Mouse (Mus musculus): ENCODE results near the gene Tm6sf1. TPM values are rescaled to one million over a fixed set of nuclear protein-coding genes. Genes with fewer than 3 reads are reported as not detected.
A peak's percentile ranks its signal among the peaks of the same experiment; 100 is the strongest.

The Tm6sf1 gene
- total RNA-seq, 1 experiment, result 2.2 TPM

GRCm38 (mm10) chr7:81860071-81860470 is 1.3 kb downstream of the Tm6sf1 start:
- Histone ChIP-seq H3K36me3 (ENCODE audit: control insufficient read depth, insufficient read depth, low read length, poor library complexity, severe bottlenecking) (no peaks in the 10 kb centered on the region), H3K27ac (ENCODE audit: insufficient read depth, low read depth, low read length, poor library complexity, severe bottlenecking) (no peak overlapping the region), H3K9me3 (ENCODE audit: control insufficient read depth, insufficient read depth, low read depth, low read length) (no peaks in the 10 kb centered on the region), H3K9ac (ENCODE audit: insufficient read depth, low read depth, low read length, poor library complexity, severe bottlenecking) (no peak overlapping the region), H3K4me3 (ENCODE audit: insufficient read depth in 1 of 2, low read depth in 1 of 2, low read length in 2 of 2, poor library complexity in 1 of 2, severe bottlenecking in 1 of 2) (peak overlapping the region in 1 of 2 experiments; percentile 60; a peak in 1 of 4 replicates), H3K4me1 (ENCODE audit: control insufficient read depth in 2 of 2, insufficient read depth in 2 of 2, low read length in 2 of 2, poor library complexity in 1 of 2) (peaks cover 7 to 10% of the 10 kb centered on the region in 2 experiments)
- in situ Hi-C loops (cut with MboI; ENCODE audit: low sequenced_read_pairs in 2 of 2, unreplicated experiment in 2 of 2), result no loop called here
- DNase-seq (ENCODE audit: low read depth, low spot score), result no peak
- TF ChIP-seq ZC3H11A (IDR thresholded peaks at IDR 0.05; ENCODE audit: borderline replicate concordance, low read depth, low read length), result no peak
- TF ChIP-seq CHD2 (IDR thresholded peaks at IDR 0.05; ENCODE audit: low read depth, low read length), result no peak
- TF ChIP-seq ZNF384 (IDR thresholded peaks at IDR 0.05; ENCODE audit: low read depth, low read length), result no peak
- no peak for TF ChIP-seq MAFK (IDR thresholded peaks at IDR 0.05; ENCODE audit: insufficient read depth, low read depth, low read length)
- no peak for TF ChIP-seq HCFC1 (IDR thresholded peaks at IDR 0.05; ENCODE audit: borderline replicate concordance, insufficient read depth, low read length)

GRCm38 (mm10) chr7:81860996-81861395 is 2.2 kb downstream of the Tm6sf1 start:
- no peak for DNase-seq (ENCODE audit: low read depth, low spot score)
- Histone ChIP-seq H3K9ac (ENCODE audit: insufficient read depth, low read depth, low read length, poor library complexity, severe bottlenecking) (no peak overlapping the region), H3K9me3 (ENCODE audit: control insufficient read depth, insufficient read depth, low read depth, low read length) (no peaks in the 10 kb centered on the region), H3K4me1 (ENCODE audit: control insufficient read depth in 2 of 2, insufficient read depth in 2 of 2, low read length in 2 of 2, poor library complexity in 1 of 2) (peaks cover 7 to 10% of the 10 kb centered on the region in 2 experiments), H3K27ac (ENCODE audit: insufficient read depth, low read depth, low read length, poor library complexity, severe bottlenecking) (no peak overlapping the region), H3K36me3 (ENCODE audit: control insufficient read depth, insufficient read depth, low read length, poor library complexity, severe bottlenecking) (no peaks in the 10 kb centered on the region), H3K4me3 (ENCODE audit: insufficient read depth in 1 of 2, low read depth in 1 of 2, low read length in 2 of 2, poor library complexity in 1 of 2, severe bottlenecking in 1 of 2) (no peak overlapping the region)
- TF ChIP-seq ZNF384 (IDR thresholded peaks at IDR 0.05; ENCODE audit: low read depth, low read length), result no peak
- TF ChIP-seq HCFC1 (IDR thresholded peaks at IDR 0.05; ENCODE audit: borderline replicate concordance, insufficient read depth, low read length), result no peak
- no peak for TF ChIP-seq MAFK (IDR thresholded peaks at IDR 0.05; ENCODE audit: insufficient read depth, low read depth, low read length)
- TF ChIP-seq CHD2 (IDR thresholded peaks at IDR 0.05; ENCODE audit: low read depth, low read length), result no peak
- TF ChIP-seq ZC3H11A (IDR thresholded peaks at IDR 0.05; ENCODE audit: borderline replicate concordance, low read depth, low read length), result no peak
- in situ Hi-C loops (cut with MboI; ENCODE audit: low sequenced_read_pairs in 2 of 2, unreplicated experiment in 2 of 2), result no loop called here

- Histone ChIP-seq H3K4me1 (ENCODE audit: control insufficient read depth in 2 of 2, insufficient read depth in 2 of 2, low read length in 2 of 2, poor library complexity in 1 of 2) (peaks cover 7 to 11% of the 10 kb centered on the region in 2 experiments), H3K9ac (ENCODE audit: insufficient read depth, low read depth, low read length, poor library complexity, severe bottlenecking) (no peak overlapping the region), H3K9me3 (ENCODE audit: control insufficient read depth, insufficient read depth, low read depth, low read length) (no peaks in the 10 kb centered on the region), H3K36me3 (ENCODE audit: control insufficient read depth, insufficient read depth, low read length, poor library complexity, severe bottlenecking) (no peaks in the 10 kb centered on the region), H3K4me3 (ENCODE audit: insufficient read depth in 1 of 2, low read depth in 1 of 2, low read length in 2 of 2, poor library complexity in 1 of 2, severe bottlenecking in 1 of 2) (no peak overlapping the region), H3K27ac (ENCODE audit: insufficient read depth, low read depth, low read length, poor library complexity, severe bottlenecking) (no peak overlapping the region)
- in situ Hi-C loops (cut with MboI; ENCODE audit: low sequenced_read_pairs in 2 of 2, unreplicated experiment in 2 of 2), result no loop called here
- TF ChIP-seq CHD2 (IDR thresholded peaks at IDR 0.05; ENCODE audit: low read depth, low read length), result no peak
- no peak for TF ChIP-seq HCFC1 (IDR thresholded peaks at IDR 0.05; ENCODE audit: borderline replicate concordance, insufficient read depth, low read length)
- no peak for TF ChIP-seq ZC3H11A (IDR thresholded peaks at IDR 0.05; ENCODE audit: borderline replicate concordance, low read depth, low read length)
- DNase-seq (ENCODE audit: low read depth, low spot score), result no peak
Observed at GRCm38 (mm10) chr7:81861461-81861860, 2.7 kb downstream of the Tm6sf1 start.

- no peaks in the 10 kb centered on the region for H3K9me3 ChIP-seq (ENCODE audit: control insufficient read depth, insufficient read depth, low read depth, low read length)
- TF ChIP-seq MAFK (IDR thresholded peaks at IDR 0.05; ENCODE audit: insufficient read depth, low read depth, low read length) (no peak), CHD2 (IDR thresholded peaks at IDR 0.05; ENCODE audit: low read depth, low read length) (no peak), ZC3H11A (IDR thresholded peaks at IDR 0.05; ENCODE audit: borderline replicate concordance, low read depth, low read length) (no peak), HCFC1 (IDR thresholded peaks at IDR 0.05; ENCODE audit: borderline replicate concordance, insufficient read depth, low read length) (no peak), ZNF384 (IDR thresholded peaks at IDR 0.05; ENCODE audit: low read depth, low read length) (no peak)
- in situ Hi-C loops (cut with MboI; ENCODE audit: low sequenced_read_pairs in 2 of 2, unreplicated experiment in 2 of 2), result no loop called here
- H3K27ac ChIP-seq (ENCODE audit: insufficient read depth, low read depth, low read length, poor library complexity, severe bottlenecking), result no peak overlapping the region
- H3K4me3 ChIP-seq (ENCODE audit: insufficient read depth in 1 of 2, low read depth in 1 of 2, low read length in 2 of 2, poor library complexity in 1 of 2, severe bottlenecking in 1 of 2), result no peak overlapping the region
- no peaks in the 10 kb centered on the region for H3K36me3 ChIP-seq (ENCODE audit: control insufficient read depth, insufficient read depth, low read length, poor library complexity, severe bottlenecking)
- no peak for DNase-seq (ENCODE audit: low read depth, low spot score)
- no peak overlapping the region for H3K9ac ChIP-seq (ENCODE audit: insufficient read depth, low read depth, low read length, poor library complexity, severe bottlenecking)
- peaks cover 7 to 15% of the 10 kb centered on the region in 2 experiments for H3K4me1 ChIP-seq (ENCODE audit: control insufficient read depth in 2 of 2, insufficient read depth in 2 of 2, low read length in 2 of 2, poor library complexity in 1 of 2)
Observed at GRCm38 (mm10) chr7:81861921-81862320, 3.1 kb downstream of the Tm6sf1 start.

Measured in ES-E14 (cell line).